Mouse (Mus musculus): Measurements from ENCODE around the gene Ebf3. TPM values are rescaled to one million over a fixed set of nuclear protein-coding genes. Genes with fewer than 3 reads are reported as not detected.

The Ebf3 gene
- total and polyA plus RNA-seq, 3 experiments: 5.0 to 7.5 (median 6.1) TPM

DNA sequence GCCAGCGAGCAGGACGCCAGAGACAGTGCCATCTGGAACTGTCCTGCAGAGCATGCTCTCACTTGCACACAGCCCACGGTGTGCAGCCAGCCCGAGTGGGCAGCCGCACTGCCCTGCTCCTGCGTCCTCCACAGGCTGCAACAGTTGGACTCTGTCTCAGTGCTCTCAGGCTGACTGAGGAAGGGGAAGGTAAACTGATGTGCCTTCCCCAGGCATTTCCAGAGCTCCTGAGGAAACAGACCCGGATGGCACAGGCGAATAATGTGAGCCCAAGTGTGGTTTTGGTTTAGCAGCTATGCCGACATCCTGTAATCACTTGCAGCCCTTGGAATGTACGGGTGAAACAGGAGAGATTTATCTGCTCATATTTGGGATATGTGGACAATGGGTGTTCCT is 10.5 kb downstream of the Ebf3 start:
- Histone ChIP-seq H3K79me2 (replicated peaks; ENCODE audit: control insufficient read depth, insufficient read depth, low read length) (no peaks in the 10 kb centered on the region), H3K9ac (ENCODE audit: low read depth, low read length) (no peak overlapping the region; the same call in 1 of the 2 replicates), H3K4me3 (no peak overlapping the region; the same call in 1 of the 2 replicates), H3K4me1 (ENCODE audit: control insufficient read depth, insufficient read depth, low read length) (peaks cover 20% of the 10 kb centered on the region), H3K27me3 (ENCODE audit: control insufficient read depth, insufficient read depth, low read length) (no peaks in the 10 kb centered on the region), H3K27ac (peak overlapping the region; percentile 65), H3K36me3 (ENCODE audit: control insufficient read depth, insufficient read depth, low read length) (peaks cover 4% of the 10 kb centered on the region; the same call in 1 of the 2 replicates)
- intact Hi-C loops (cut with DNase I): loop anchor here (5.0 kb wide), 1 partner anchor 611 kb away; no protein-coding TSS in a partner anchor
- no peak for TF ChIP-seq POLR2A (IDR thresholded peaks at IDR 0.05; ENCODE audit: insufficient read depth, low read depth, low read length)
- TF ChIP-seq CTCF (IDR thresholded peaks at IDR 0.05): no peak
- no peak for TF ChIP-seq EP300 (IDR thresholded peaks at IDR 0.05; ENCODE audit: insufficient read depth, low read depth, low read length)
- peak in 1 of 2 experiments; percentile 55 for DNase-seq
- WGBS: 26% methylated on average over 10 of the region's 10 CpGs

GRCm38 (mm10) chr7:137302961-137303775 is 11.1 kb downstream of the Ebf3 start:
- intact Hi-C loops (cut with DNase I): loop anchor here (5.0 kb wide), 1 partner anchor 611 kb away; no protein-coding TSS in a partner anchor
- DNase-seq: peak in 1 of 2 experiments; percentile 28
- Histone ChIP-seq H3K4me1 (ENCODE audit: control insufficient read depth, insufficient read depth, low read length) (peaks cover 20% of the 10 kb centered on the region), H3K27me3 (ENCODE audit: control insufficient read depth, insufficient read depth, low read length) (no peaks in the 10 kb centered on the region), H3K79me2 (replicated peaks; ENCODE audit: control insufficient read depth, insufficient read depth, low read length) (no peaks in the 10 kb centered on the region), H3K36me3 (ENCODE audit: control insufficient read depth, insufficient read depth, low read length) (peaks cover 4% of the 10 kb centered on the region; the same call in 1 of the 2 replicates), H3K27ac (peak overlapping the region; percentile 65), H3K4me3 (no peak overlapping the region; the same call in 1 of the 2 replicates), H3K9ac (ENCODE audit: low read depth, low read length) (no peak overlapping the region; the same call in 1 of the 2 replicates)
- TF ChIP-seq EP300 (IDR thresholded peaks at IDR 0.05; ENCODE audit: insufficient read depth, low read depth, low read length): no peak
- no peak for TF ChIP-seq CTCF (IDR thresholded peaks at IDR 0.05)
- TF ChIP-seq POLR2A (IDR thresholded peaks at IDR 0.05; ENCODE audit: insufficient read depth, low read depth, low read length): no peak
- WGBS: 40% methylated on average over 10 of the region's 10 CpGs

GRCm38 (mm10) chr7:137302161-137302560 is 12.1 kb downstream of the Ebf3 start:
- peaks cover 2% of the 10 kb centered on the region; the same call in 1 of the 2 replicates for H3K36me3 ChIP-seq (ENCODE audit: control insufficient read depth, insufficient read depth, low read length)
- no peak for DNase-seq
- H3K9ac ChIP-seq (ENCODE audit: low read depth, low read length): no peak overlapping the region
- 85% methylated on average over 5 of the region's 5 CpGs for WGBS
- no peak overlapping the region for H3K4me3 ChIP-seq
- TF ChIP-seq CTCF (IDR thresholded peaks at IDR 0.05) (no peak), POLR2A (IDR thresholded peaks at IDR 0.05; ENCODE audit: insufficient read depth, low read depth, low read length) (no peak), EP300 (IDR thresholded peaks at IDR 0.05; ENCODE audit: insufficient read depth, low read depth, low read length) (no peak)
- H3K79me2 ChIP-seq (replicated peaks; ENCODE audit: control insufficient read depth, insufficient read depth, low read length): no peaks in the 10 kb centered on the region
- H3K27ac ChIP-seq: peak overlapping the region; percentile 81
- no peaks in the 10 kb centered on the region for H3K27me3 ChIP-seq (ENCODE audit: control insufficient read depth, insufficient read depth, low read length)
- intact Hi-C loops (cut with DNase I): loop anchor here (5.0 kb wide), 1 partner anchor 610 kb away; no protein-coding TSS in a partner anchor
- peaks cover 22% of the 10 kb centered on the region for H3K4me1 ChIP-seq (ENCODE audit: control insufficient read depth, insufficient read depth, low read length)

- peak overlapping the region; percentile 81 for H3K27ac ChIP-seq
- 7% methylated on average over 15 of the region's 15 CpGs for WGBS
These were observed 12.9 kb downstream of the Ebf3 start for GRCm38 (mm10) chr7:137301329-137301751.

GRCm38 (mm10) chr7:137300826-137301225 is 13.4 kb downstream of the Ebf3 start:
- TF ChIP-seq CTCF (IDR thresholded peaks at IDR 0.05) (no peak), POLR2A (IDR thresholded peaks at IDR 0.05; ENCODE audit: insufficient read depth, low read depth, low read length) (no peak), EP300 (IDR thresholded peaks at IDR 0.05; ENCODE audit: insufficient read depth, low read depth, low read length) (no peak)
- DNase-seq: no peak
- H3K36me3 ChIP-seq (ENCODE audit: control insufficient read depth, insufficient read depth, low read length): peaks cover 2% of the 10 kb centered on the region; the same call in 1 of the 2 replicates
- peaks cover 24% of the 10 kb centered on the region for H3K4me1 ChIP-seq (ENCODE audit: control insufficient read depth, insufficient read depth, low read length)
- WGBS: 17% methylated on average over 6 of the region's 6 CpGs
- intact Hi-C loops (cut with DNase I): loop anchor here (1.0 to 5.0 kb wide), 2 partner anchors 9 to 609 kb away; no protein-coding TSS in a partner anchor
- peak overlapping the region; percentile 81 for H3K27ac ChIP-seq
- no peak overlapping the region; the same call in 1 of the 2 replicates for H3K4me3 ChIP-seq
- no peak overlapping the region for H3K9ac ChIP-seq (ENCODE audit: low read depth, low read length)
- H3K79me2 ChIP-seq (replicated peaks; ENCODE audit: control insufficient read depth, insufficient read depth, low read length): no peaks in the 10 kb centered on the region
- H3K27me3 ChIP-seq (ENCODE audit: control insufficient read depth, insufficient read depth, low read length): no peaks in the 10 kb centered on the region

More at GRCm38 (mm10) chr7:137301329-137301751, 12.9 kb downstream of the Ebf3 start:
- peak overlapping the region; percentile 11; the same call in 1 of the 2 replicates for H3K9ac ChIP-seq (ENCODE audit: low read depth, low read length)
- H3K4me3 ChIP-seq: no peak overlapping the region; the same call in 1 of the 2 replicates
- H3K4me1 ChIP-seq (ENCODE audit: control insufficient read depth, insufficient read depth, low read length): peaks cover 22% of the 10 kb centered on the region
- intact Hi-C loops (cut with DNase I): loop anchor here (5.0 kb wide), 1 partner anchor 609 kb away; no protein-coding TSS in a partner anchor
- DNase-seq: peak in 1 of 2 experiments; percentile 56
- H3K27me3 ChIP-seq (ENCODE audit: control insufficient read depth, insufficient read depth, low read length): no peaks in the 10 kb centered on the region
- H3K79me2 ChIP-seq (replicated peaks; ENCODE audit: control insufficient read depth, insufficient read depth, low read length): no peaks in the 10 kb centered on the region
- peaks cover 2% of the 10 kb centered on the region; the same call in 1 of the 2 replicates for H3K36me3 ChIP-seq (ENCODE audit: control insufficient read depth, insufficient read depth, low read length)
- 0 out of 2 replicates have a peak, but pooled peaks have one; percentile 16 for TF ChIP-seq CTCF (IDR thresholded peaks at IDR 0.05)
- TF ChIP-seq POLR2A (IDR thresholded peaks at IDR 0.05; ENCODE audit: insufficient read depth, low read depth, low read length): 0 out of 2 replicates have a peak, but pooled peaks have one; percentile 30
- no peak for TF ChIP-seq EP300 (IDR thresholded peaks at IDR 0.05; ENCODE audit: insufficient read depth, low read depth, low read length)

Data from heart, adult 2 months (tissue).